Mouse (Mus musculus): ENCODE results near the gene B3galt1.

DNA sequence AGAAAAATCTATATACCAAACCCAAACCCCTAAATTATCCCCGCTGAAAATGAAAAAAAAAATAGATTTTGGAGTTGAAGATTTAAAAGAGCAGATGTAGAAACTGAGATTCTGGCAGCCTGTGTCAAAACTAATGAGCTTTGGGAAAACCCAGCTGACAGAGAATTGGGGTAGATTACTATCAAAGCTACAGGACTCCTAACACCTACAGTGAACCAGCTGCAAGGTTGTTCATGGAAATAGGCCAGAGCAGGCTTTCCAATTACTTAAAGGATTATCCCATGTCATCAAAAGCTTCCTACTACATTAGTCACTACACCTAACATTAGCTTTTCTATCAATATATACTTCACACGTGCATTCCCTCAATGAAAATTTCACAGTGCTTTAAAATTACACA lies 165.1 kb downstream of the B3galt1 start:
- TF ChIP-seq TCF12 (IDR thresholded peaks at IDR 0.05; ENCODE audit: insufficient read depth, poor library complexity, severe bottlenecking), result no peak
- TF ChIP-seq CEBPB (IDR thresholded peaks at IDR 0.05; ENCODE audit: insufficient read depth, poor library complexity, severe bottlenecking), result no peak
- no peak for TF ChIP-seq POLR2A (IDR thresholded peaks at IDR 0.05; ENCODE audit: insufficient read length, low read depth)
- TF ChIP-seq USF1 (IDR thresholded peaks at IDR 0.05; ENCODE audit: low read depth), result no peak
- TF ChIP-seq E2F4 (IDR thresholded peaks at IDR 0.05; ENCODE audit: insufficient read depth), result no peak
- no peak for TF ChIP-seq MAX (IDR thresholded peaks at IDR 0.05; ENCODE audit: low read depth)
- no peak for TF ChIP-seq POLR2AphosphoS2 (IDR thresholded peaks at IDR 0.05; ENCODE audit: insufficient read length, low read depth)
- TF ChIP-seq SRF (IDR thresholded peaks at IDR 0.05; ENCODE audit: control insufficient read depth, insufficient read length, low read depth), result no peak
- no peak for TF ChIP-seq TCF3 (IDR thresholded peaks at IDR 0.05; ENCODE audit: insufficient read length, low read depth)
